ENCODE assay signal across 11 mouse cellular contexts in the genomic region with DNA sequence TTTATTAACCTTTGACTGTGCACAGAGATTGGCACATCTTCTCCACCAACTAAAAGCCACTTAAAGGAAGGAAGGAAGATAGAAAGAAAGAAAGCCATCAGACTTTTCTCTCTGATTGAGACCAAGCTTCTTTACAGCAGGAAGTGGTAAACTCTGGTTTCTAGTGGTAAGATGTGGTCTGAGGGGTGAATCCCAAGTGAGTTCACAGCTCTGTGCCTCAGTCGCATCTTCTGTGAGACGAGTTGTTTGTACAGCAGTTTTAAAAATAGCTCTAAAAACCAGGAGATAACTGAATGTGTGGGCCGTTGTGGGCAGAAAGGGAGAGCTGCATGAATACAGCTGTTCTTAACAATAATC.
DNase-seq lines count a peak whose midpoint lies in the region; ATAC-seq and TF ChIP-seq lines count a peak whose summit lies in the region.
"Had no signal": no experiment of that assay in that cellular context is flagged by ENCODE, and none has a peak within 500 bp of the region (broad histone marks: within the 10 kb centered on the region; RNA-seq: fewer than 3 reads in every experiment).

No protein-coding gene starts in this region.

- no peak overlapping the region for H3K4me3 ChIP-seq in hindbrain, embryonic 12.5 days
- H3K4me3 ChIP-seq in hindbrain, embryonic 14.5 days (replicated peaks; ENCODE audit: low read length), result no peak overlapping the region
- no peak overlapping the region for H3K4me3 ChIP-seq in cortical plate, adult 2 months (ENCODE audit: insufficient read depth, low read length)
- no peak overlapping the region for H3K4me3 ChIP-seq in neural tube, embryonic 15.5 days (replicated peaks)
- H3K4me3 ChIP-seq: liver, embryonic 15.5 days had no signal

- intact Hi-C loops in gastrocnemius, postnatal 14 days (cut with DNase I; ENCODE audit: low total_unique reads), result no loop called here

- no peak overlapping the region for H3K4me2 ChIP-seq in hindbrain, embryonic 12.5 days (replicated peaks)
- no peak overlapping the region for H3K4me2 ChIP-seq in hindbrain, embryonic 14.5 days (replicated peaks)
- H3K4me2 ChIP-seq in neural tube, embryonic 15.5 days, result no peak overlapping the region
- H3K4me2 ChIP-seq: liver, embryonic 15.5 days had no signal

- H3K36me3 ChIP-seq in hindbrain, embryonic 12.5 days, result no peaks in the 10 kb centered on the region
- no peaks in the 10 kb centered on the region for H3K36me3 ChIP-seq in hindbrain, embryonic 14.5 days (replicated peaks; ENCODE audit: control insufficient read depth, insufficient read depth)
- H3K36me3 ChIP-seq in neural tube, embryonic 15.5 days, result no peaks in the 10 kb centered on the region
- H3K36me3 ChIP-seq: liver, embryonic 15.5 days had no signal

- ATAC-seq in hindbrain, embryonic 12.5 days (ENCODE audit: low FRiP score), result no peak
- ATAC-seq in hindbrain, embryonic 14.5 days (ENCODE audit: low FRiP score), result no peak
- ATAC-seq in neural tube, embryonic 15.5 days (ENCODE audit: low FRiP score), result no peak

- TF ChIP-seq CTCF in cortical plate, adult 2 months (IDR thresholded peaks at IDR 0.05; ENCODE audit: extremely low read depth, insufficient read depth, low read length), result no peak

- no peaks in the 10 kb centered on the region for H3K9me3 ChIP-seq in hindbrain, embryonic 12.5 days (replicated peaks)
- no peaks in the 10 kb centered on the region for H3K9me3 ChIP-seq in hindbrain, embryonic 14.5 days (ENCODE audit: control insufficient read depth, low read length)
- no peaks in the 10 kb centered on the region for H3K9me3 ChIP-seq in neural tube, embryonic 15.5 days (replicated peaks)
- H3K9me3 ChIP-seq: liver, embryonic 15.5 days had no signal

- WGBS in hindbrain, embryonic 12.5 days, result 86% methylated on average over 3 of the region's 3 CpGs
- WGBS in hindbrain, embryonic 14.5 days, result 71% methylated on average over 3 of the region's 3 CpGs
- 73% methylated on average over 3 of the region's 3 CpGs for WGBS in neural tube, embryonic 15.5 days

- H3K9ac ChIP-seq in hindbrain, embryonic 12.5 days, result no peak overlapping the region
- H3K9ac ChIP-seq in hindbrain, embryonic 14.5 days, result no peak overlapping the region
- no peak overlapping the region for H3K9ac ChIP-seq in neural tube, embryonic 15.5 days (replicated peaks)
- H3K9ac ChIP-seq: liver, embryonic 15.5 days had no signal

- no peak for TF ChIP-seq POLR2A in cortical plate, adult 2 months (IDR thresholded peaks at IDR 0.05; ENCODE audit: extremely low read depth, insufficient read depth, low read length)

- DNase-seq in hindbrain, embryonic 14.5 days (ENCODE audit: low spot score), result no peak
- peak; percentile 71 for DNase-seq in CD4-positive, CD25-positive, alpha-beta regulatory T cell, adult 2 months (ENCODE audit: low read depth, low spot score)
- no peak for DNase-seq in cerebellum, postnatal 25 days
- DNase-seq in right cerebral cortex, postnatal 25 days, result no peak
- DNase-seq in gastrocnemius, postnatal 14 days, result no peak
- DNase-seq: adrenal gland, postnatal 14 days; cerebellum, adult 18-20 months had no signal

- H3K27ac ChIP-seq in hindbrain, embryonic 12.5 days, result peak overlapping the region; percentile 58; the same call in 1 of the 2 replicates
- H3K27ac ChIP-seq in hindbrain, embryonic 14.5 days, result no peak overlapping the region
- peak overlapping the region; percentile 10; the same call in 1 of the 2 replicates for H3K27ac ChIP-seq in cortical plate, adult 2 months (ENCODE audit: insufficient read depth, low read length)
- peak overlapping the region; percentile 46; the same call in 1 of the 2 replicates for H3K27ac ChIP-seq in neural tube, embryonic 15.5 days (replicated peaks)
- H3K27ac ChIP-seq: liver, embryonic 15.5 days had no signal

- H3K27me3 ChIP-seq in hindbrain, embryonic 12.5 days, result no peaks in the 10 kb centered on the region
- no peaks in the 10 kb centered on the region for H3K27me3 ChIP-seq in hindbrain, embryonic 14.5 days (ENCODE audit: control insufficient read depth, insufficient read depth, low read length)
- no peaks in the 10 kb centered on the region for H3K27me3 ChIP-seq in neural tube, embryonic 15.5 days (replicated peaks)
- H3K27me3 ChIP-seq: liver, embryonic 15.5 days had no signal

- H3K4me1 ChIP-seq in hindbrain, embryonic 12.5 days, result peaks cover 7% of the 10 kb centered on the region
- H3K4me1 ChIP-seq in hindbrain, embryonic 14.5 days (replicated peaks; ENCODE audit: control insufficient read depth, insufficient read depth, low read length), result peaks cover 8% of the 10 kb centered on the region; the same call in 1 of the 2 replicates
- peaks cover 14% of the 10 kb centered on the region for H3K4me1 ChIP-seq in cortical plate, adult 2 months (ENCODE audit: control insufficient read depth, insufficient read depth, low read length)
- peaks cover 19% of the 10 kb centered on the region for H3K4me1 ChIP-seq in neural tube, embryonic 15.5 days
- H3K4me1 ChIP-seq: liver, embryonic 15.5 days had no signal
